Mouse (Mus musculus) midbrain, embryonic 13.5 days (tissue): ENCODE results near the gene Ifnz. TPM values are rescaled to one million over a fixed set of nuclear protein-coding genes. Genes with fewer than 3 reads are reported as not detected.

Experiments used
- polyA plus RNA-seq: library from polyadenylated mRNA; unstranded; fragments of >200 nt; fragmentation: Nextera tagmentation; extraction: Ambion mirVana; gene quantifications from 2 replicates; pipeline ENCODE4 v1.2.1, GENCODE M21; 2015

The Ifnz gene
- polyA plus RNA-seq, 1 experiment from 2014 or later, result 0.22 TPM

Other genes with a start within 250 kb of the Ifnz start
- not detected in 2 replicates for gene Ifna15, start 223.9 kb upstream of the Ifnz start, polyA plus RNA-seq
- not detected in 2 replicates for gene Ifna14, start 210.3 kb upstream of the Ifnz start, polyA plus RNA-seq
- gene Ifna9, start 189.7 kb upstream of the Ifnz start, polyA plus RNA-seq, result not detected in 2 replicates
- not detected in 2 replicates for gene Ifna12, start 178.8 kb upstream of the Ifnz start, polyA plus RNA-seq
- gene C87499, start 147.7 kb upstream of the Ifnz start, polyA plus RNA-seq, result not detected in 2 replicates
- not detected in 2 replicates for gene Ifna13, start 137.7 kb upstream of the Ifnz start, polyA plus RNA-seq
- gene Ifna16, start 105.2 kb upstream of the Ifnz start, polyA plus RNA-seq, result not detected in 2 replicates
- not detected in 2 replicates for gene Ifna2, start 98.2 kb upstream of the Ifnz start, polyA plus RNA-seq
- not detected in 2 replicates for gene Ifnab, start 90.8 kb upstream of the Ifnz start, polyA plus RNA-seq
- gene Gm26566, start 60.3 kb upstream of the Ifnz start, polyA plus RNA-seq, result 1.6 and 1.7 TPM in 2 replicates
- 132 and 146 TPM in 2 replicates for gene Klhl9, start 59.7 kb upstream of the Ifnz start, polyA plus RNA-seq
- not detected in 2 replicates for gene Gm13271, start 27.3 kb upstream of the Ifnz start, polyA plus RNA-seq
- gene Gm13283, start 22.0 kb upstream of the Ifnz start, polyA plus RNA-seq, result not detected in 2 replicates
- gene Gm13290, start 8.3 kb upstream of the Ifnz start, polyA plus RNA-seq, result not detected in 2 replicates
- not detected in 2 replicates for gene Gm13289, start 5.2 kb upstream of the Ifnz start, polyA plus RNA-seq
- not detected in 2 replicates for gene Gm13272, start 2.3 kb upstream of the Ifnz start, polyA plus RNA-seq
- not detected in 2 replicates for gene Gm13276, start 3.6 kb downstream of the Ifnz start, polyA plus RNA-seq
- gene Gm13277, start 6.5 kb downstream of the Ifnz start, polyA plus RNA-seq, result not detected in 2 replicates
- not detected in 2 replicates for gene Gm13278, start 9.4 kb downstream of the Ifnz start, polyA plus RNA-seq
- gene Gm13275, start 12.4 kb downstream of the Ifnz start, polyA plus RNA-seq, result not detected in 2 replicates
- not detected in 2 replicates for gene Gm13279, start 15.3 kb downstream of the Ifnz start, polyA plus RNA-seq
- gene Gm13285, start 17.5 kb downstream of the Ifnz start, polyA plus RNA-seq, result 0.19 and 0.28 TPM in 2 replicates
- gene Gm13287, start 21.1 kb downstream of the Ifnz start, polyA plus RNA-seq, result not detected in 2 replicates
- gene Gm13288, start 23.4 kb downstream of the Ifnz start, polyA plus RNA-seq, result not detected in 2 replicates
- not detected in 2 replicates for gene Ifna7, start 34.1 kb downstream of the Ifnz start, polyA plus RNA-seq
- gene Ifna11, start 37.8 kb downstream of the Ifnz start, polyA plus RNA-seq, result not detected in 2 replicates
- gene Ifna6, start 45.3 kb downstream of the Ifnz start, polyA plus RNA-seq, result not detected in 2 replicates
- gene Ifna5, start 53.4 kb downstream of the Ifnz start, polyA plus RNA-seq, result not detected in 2 replicates
- gene Ifna4, start 59.7 kb downstream of the Ifnz start, polyA plus RNA-seq, result not detected in 2 replicates
- not detected in 2 replicates for gene Ifna1, start 68.0 kb downstream of the Ifnz start, polyA plus RNA-seq
- not detected in 2 replicates for gene Ifne, start 98.1 kb downstream of the Ifnz start, polyA plus RNA-seq